Mouse (Mus musculus) liver, adult 2 months (tissue): ENCODE results near the gene Pgf. TPM values are rescaled to one million over a fixed set of nuclear protein-coding genes. Genes with fewer than 3 reads are reported as not detected.

Experiments
- DNase-seq: peaks from one replicate; pipeline ENCODE4 v3.0.0-alpha.2; 2011; ENCODE audit warnings: low read depth, low spot score; ENCODE audit errors: extremely low read depth
- H3K27ac ChIP-seq: fragments of 200-500 bp; replicated peaks from 2 replicates; pipeline ENCODE4 v1.5.1; 2012; ENCODE audit warnings: low read depth, mild to moderate bottlenecking, control low read depth, inconsistent platforms, low read length; ENCODE audit not compliant: insufficient read depth
- H3K27me3 ChIP-seq: fragments of 200-500 bp; 2 replicates; pipeline ENCODE4 v1.6.1; 2012; ENCODE audit warnings: mild to moderate bottlenecking, moderate library complexity, low read length, inconsistent platforms; ENCODE audit not compliant: control insufficient read depth, insufficient read depth
- H3K36me3 ChIP-seq: fragments of 200-500 bp; 2 replicates; pipeline ENCODE4 v1.6.1; 2012; ENCODE audit warnings: low read length, inconsistent platforms; ENCODE audit not compliant: control insufficient read depth, insufficient read depth
- H3K4me1 ChIP-seq: fragments of 200-500 bp; 2 replicates; pipeline ENCODE4 v1.6.1; 2011; ENCODE audit warnings: low read length; ENCODE audit not compliant: control insufficient read depth, insufficient read depth
- H3K4me3 ChIP-seq: fragments of 200-500 bp; 2 replicates; pipeline ENCODE4 v1.5.1; 2011; ENCODE audit warnings: low read depth, mild to moderate bottlenecking, control low read depth, low read length, moderate library complexity; ENCODE audit not compliant: insufficient read depth
- H3K79me2 ChIP-seq: fragments of 200-500 bp; 2 replicates; pipeline ENCODE4 v1.6.1; 2012; ENCODE audit warnings: inconsistent platforms, mild to moderate bottlenecking, low read length, moderate library complexity; ENCODE audit not compliant: control insufficient read depth, insufficient read depth
- H3K9ac ChIP-seq: fragments of 200-500 bp; 2 replicates; pipeline ENCODE4 v1.6.1; 2012; ENCODE audit warnings: low read depth, mild to moderate bottlenecking, control low read depth, inconsistent platforms, low read length
- CTCF ChIP-seq: fragments of 200-500 bp; IDR thresholded peaks from 2 replicates; pipeline ENCODE4 v1.5.1; 2011; ENCODE audit warnings: low read depth, low read length, control low read depth
- POLR2A ChIP-seq: fragments of 200-500 bp; IDR thresholded peaks from 2 replicates; pipeline ENCODE4 v1.6.1; 2011; ENCODE audit warnings: low read length, control low read depth; ENCODE audit not compliant: insufficient read depth; ENCODE audit errors: extremely low read depth
- WGBS: fragments of 180-500 bp; shearing (Covaris S2); methylation state at CpG from one replicate; pipeline ENCODE4 v1.1.7; 2018; 5-methylcytosine and 5-hydroxymethylcytosine counted together
- polyA plus RNA-seq: library from polyadenylated mRNA; depleted of rRNA; stranded (reverse); fragments of >200 nt; gene quantifications from 2 replicates; pipeline ENCODE4 v1.2.3, GENCODE M21; 2012
- total RNA-seq: library from RNA; depleted of rRNA; stranded (reverse); fragments of >200 nt; gene quantifications from 2 replicates; pipeline ENCODE4 v1.2.3, GENCODE M21; 2014

Gene Pgf
- total and polyA plus RNA-seq, 2 experiments, result not detected

GRCm38 (mm10) chr12:85134043-85134794, 43.4 kb downstream of the Pgf start:
- DNase-seq, result no peak
- no peak overlapping the region for H3K4me3 ChIP-seq
- H3K4me1 ChIP-seq, result no peaks in the 10 kb centered on the region
- WGBS, result 81% methylated on average over 8 of the region's 8 CpGs
- H3K27ac ChIP-seq, result no peak overlapping the region
- TF ChIP-seq CTCF (no peak), POLR2A (no peak)
- H3K79me2 ChIP-seq, result no peaks in the 10 kb centered on the region
- no peaks in the 10 kb centered on the region for H3K27me3 ChIP-seq
- H3K9ac ChIP-seq, result no peak overlapping the region
- H3K36me3 ChIP-seq, result peaks cover 34% of the 10 kb centered on the region

GRCm38 (mm10) chr12:85131361-85131760, 46.2 kb downstream of the Pgf start:
- Histone ChIP-seq H3K36me3 (peaks cover 54% of the 10 kb centered on the region), H3K27ac (no peak overlapping the region), H3K79me2 (no peaks in the 10 kb centered on the region), H3K4me1 (no peaks in the 10 kb centered on the region), H3K9ac (no peak overlapping the region), H3K4me3 (no peak overlapping the region), H3K27me3 (no peaks in the 10 kb centered on the region)
- 91% methylated on average over 6 of the region's 6 CpGs for WGBS
- TF ChIP-seq CTCF (no peak), POLR2A (no peak)
- DNase-seq, result no peak

- H3K27ac ChIP-seq, result no peak overlapping the region
Observed at GRCm38 (mm10) chr12:85129426-85129978, 48.1 kb downstream of the Pgf start.

GRCm38 (mm10) chr12:85126986-85127603, 50.5 kb downstream of the Pgf start:
- H3K9ac ChIP-seq, result no peak overlapping the region
- no peak overlapping the region for H3K27ac ChIP-seq
- TF ChIP-seq POLR2A (no peak), CTCF (no peak)
- no peak for DNase-seq
- H3K27me3 ChIP-seq, result no peaks in the 10 kb centered on the region
- peaks cover 76% of the 10 kb centered on the region for H3K36me3 ChIP-seq
- no peak overlapping the region for H3K4me3 ChIP-seq
- WGBS, result 73% methylated on average over 8 of the region's 8 CpGs
- H3K79me2 ChIP-seq, result no peaks in the 10 kb centered on the region
- H3K4me1 ChIP-seq, result no peaks in the 10 kb centered on the region

More at GRCm38 (mm10) chr12:85129426-85129978, 48.1 kb downstream of the Pgf start:
- Histone ChIP-seq H3K4me1 (no peaks in the 10 kb centered on the region), H3K4me3 (no peak overlapping the region), H3K9ac (no peak overlapping the region), H3K27me3 (no peaks in the 10 kb centered on the region), H3K79me2 (no peaks in the 10 kb centered on the region), H3K36me3 (peaks cover 67% of the 10 kb centered on the region)
- 84% methylated on average over 9 of the region's 9 CpGs for WGBS
- DNase-seq, result no peak
- no peak for TF ChIP-seq CTCF
- TF ChIP-seq POLR2A, result no peak

- H3K79me2 ChIP-seq, result no peaks in the 10 kb centered on the region
- no peak for TF ChIP-seq POLR2A
- no peak for TF ChIP-seq CTCF
- no peaks in the 10 kb centered on the region for H3K4me1 ChIP-seq
- DNase-seq, result no peak
- no peaks in the 10 kb centered on the region for H3K27me3 ChIP-seq
- no peak overlapping the region for H3K27ac ChIP-seq
- peaks cover 72% of the 10 kb centered on the region for H3K36me3 ChIP-seq
- no peak overlapping the region for H3K4me3 ChIP-seq
- 90% methylated on average over 5 of the region's 5 CpGs for WGBS
- H3K9ac ChIP-seq, result no peak overlapping the region
Observed at GRCm38 (mm10) chr12:85124751-85125150, 52.8 kb downstream of the Pgf start.
